Mouse (Mus musculus): ENCODE data around the gene Taf1c. TPM values are rescaled to one million over a fixed set of nuclear protein-coding genes. Genes with fewer than 3 reads are reported as not detected.
A peak's percentile ranks its signal among the peaks of the same experiment; 100 is the strongest.

Gene Taf1c
- polyA plus RNA-seq, 1 experiment from 2014 or later, result 15.1 TPM

- Histone ChIP-seq H3K27ac (no peak overlapping the region), H3K9ac (replicated peaks) (no peak overlapping the region), H3K36me3 (peaks cover 13% of the 10 kb centered on the region), H3K4me2 (0 out of 2 replicates have a peak overlapping the region, but pooled peaks have one; percentile 72), H3K9me3 (no peaks in the 10 kb centered on the region), H3K4me3 (replicated peaks) (no peak overlapping the region), H3K27me3 (no peaks in the 10 kb centered on the region), H3K4me1 (replicated peaks) (peaks cover 30% of the 10 kb centered on the region)
- WGBS, result 73% methylated on average over 6 of the region's 6 CpGs
- ATAC-seq (ENCODE audit: insufficient number of reproducible peaks, insufficient read depth, low FRiP score, low TSS enrichment, low read depth), result no peak
Observed at GRCm38 (mm10) chr8:119555861-119556260, 49.2 kb downstream of the Taf1c start.

- H3K36me3 ChIP-seq, result peaks cover 27% of the 10 kb centered on the region
- H3K4me1 ChIP-seq (replicated peaks), result peaks cover 19% of the 10 kb centered on the region
- H3K4me3 ChIP-seq (replicated peaks), result no peak overlapping the region
- no peak for ATAC-seq (ENCODE audit: insufficient number of reproducible peaks, insufficient read depth, low FRiP score, low TSS enrichment, low read depth)
- 77% methylated on average over 2 of the region's 2 CpGs for WGBS
- no peaks in the 10 kb centered on the region for H3K9me3 ChIP-seq
- H3K9ac ChIP-seq (replicated peaks), result no peak overlapping the region
- H3K4me2 ChIP-seq, result no peak overlapping the region
- no peak overlapping the region for H3K27ac ChIP-seq
- H3K27me3 ChIP-seq, result no peaks in the 10 kb centered on the region
Observed at GRCm38 (mm10) chr8:119552967-119553366, 52.1 kb downstream of the Taf1c start.

- Histone ChIP-seq H3K27me3 (no peaks in the 10 kb centered on the region), H3K4me3 (replicated peaks) (no peak overlapping the region), H3K4me2 (no peak overlapping the region), H3K9ac (replicated peaks) (no peak overlapping the region), H3K9me3 (no peaks in the 10 kb centered on the region), H3K36me3 (peaks cover 57% of the 10 kb centered on the region), H3K4me1 (replicated peaks) (peaks cover 4% of the 10 kb centered on the region; the same call in 1 of the 2 replicates), H3K27ac (no peak overlapping the region)
- no peak for ATAC-seq (ENCODE audit: insufficient number of reproducible peaks, insufficient read depth, low FRiP score, low TSS enrichment, low read depth)
- 82% methylated on average over 7 of the region's 7 CpGs for WGBS
Observed at GRCm38 (mm10) chr8:119548560-119549113, 56.4 kb downstream of the Taf1c start.

Other genes with a start within 250 kb of the Taf1c start
- gene Mlycd, start 210.3 kb downstream of the Taf1c start, polyA plus RNA-seq (2016; fragmentation: Nextera tagmentation; extraction: Ambion mirVana), result 9.3 and 10.5 TPM in 2 replicates
- 0.40 and 0.58 TPM in 2 replicates for gene Osgin1, start 171.1 kb downstream of the Taf1c start, polyA plus RNA-seq (2016; fragmentation: Nextera tagmentation; extraction: Ambion mirVana)
- gene Necab2, start 158.5 kb downstream of the Taf1c start, polyA plus RNA-seq (2016; fragmentation: Nextera tagmentation; extraction: Ambion mirVana), result 4.4 and 5.1 TPM in 2 replicates
- gene Slc38a8, start 103.5 kb downstream of the Taf1c start, polyA plus RNA-seq (2016; fragmentation: Nextera tagmentation; extraction: Ambion mirVana), result 0.10 TPM in 1 of 2 replicates, not detected in the other
- 140 and 147 TPM in 2 replicates for gene Mbtps1, start 46.5 kb downstream of the Taf1c start, polyA plus RNA-seq (2016; fragmentation: Nextera tagmentation; extraction: Ambion mirVana)
- 33.6 and 35.3 TPM in 2 replicates for gene Hsdl1, start 30.0 kb downstream of the Taf1c start, polyA plus RNA-seq (2016; fragmentation: Nextera tagmentation; extraction: Ambion mirVana)
- gene Dnaaf1, start 30.0 kb downstream of the Taf1c start, polyA plus RNA-seq (2016; fragmentation: Nextera tagmentation; extraction: Ambion mirVana), result not detected in 2 replicates
- gene Adad2, start 7.5 kb upstream of the Taf1c start, polyA plus RNA-seq (2016; fragmentation: Nextera tagmentation; extraction: Ambion mirVana), result 0.14 and 0.41 TPM in 2 replicates
- 0.05 TPM in 2 replicates for gene Kcng4, start 30.5 kb upstream of the Taf1c start, polyA plus RNA-seq (2016; fragmentation: Nextera tagmentation; extraction: Ambion mirVana)
- 0.15 TPM in 1 of 2 replicates, not detected in the other for gene Wfdc1, start 61.1 kb upstream of the Taf1c start, polyA plus RNA-seq (2016; fragmentation: Nextera tagmentation; extraction: Ambion mirVana)
- gene Atp2c2, start 94.8 kb upstream of the Taf1c start, polyA plus RNA-seq (2016; fragmentation: Nextera tagmentation; extraction: Ambion mirVana), result 1.8 and 1.9 TPM in 2 replicates
- 10.3 and 11.6 TPM in 2 replicates for gene Tldc1, start 173.2 kb upstream of the Taf1c start, polyA plus RNA-seq (2016; fragmentation: Nextera tagmentation; extraction: Ambion mirVana)
- gene Cotl1, start 235.3 kb upstream of the Taf1c start, polyA plus RNA-seq (2016; fragmentation: Nextera tagmentation; extraction: Ambion mirVana), result 76.3 and 95.6 TPM in 2 replicates